Mouse (Mus musculus) heart, adult 2 months (tissue): ENCODE measurements at regions not wholly inside any gene's neighbourhood (a gene's known extent, or its start where the extent isn't known, plus 50 kb on each side); places are given as distances from the start of the nearest gene placed in this dataset.

Experiments
- CTCF ChIP-seq: fragments of 200-600 bp; IDR thresholded peaks from 2 replicates; pipeline ENCODE4 v1.8.1; 2022; ENCODE audit warnings: antibody characterized with exemption, mild to moderate bottlenecking, moderate library complexity
- EP300 ChIP-seq: fragments of 200-500 bp; IDR thresholded peaks from 2 replicates; pipeline ENCODE4 v1.6.1; 2011; ENCODE audit warnings: low read depth, low read length, control low read depth; ENCODE audit not compliant: insufficient read depth
- POLR2A ChIP-seq: fragments of 200-500 bp; IDR thresholded peaks from 2 replicates; pipeline ENCODE4 v1.6.1; 2011; ENCODE audit warnings: mild to moderate bottlenecking, low read depth, low read length, control low read depth; ENCODE audit not compliant: insufficient read depth

- TF ChIP-seq POLR2A (no peak), EP300 (no peak), CTCF (no peak)
Observed at GRCm38 (mm10) chr7:78026992-78027615, 710.7 kb downstream of the Ntrk3 start.
